Comparison of ENCODE assay signal across 19 mouse cellular contexts in the genomic region with DNA sequence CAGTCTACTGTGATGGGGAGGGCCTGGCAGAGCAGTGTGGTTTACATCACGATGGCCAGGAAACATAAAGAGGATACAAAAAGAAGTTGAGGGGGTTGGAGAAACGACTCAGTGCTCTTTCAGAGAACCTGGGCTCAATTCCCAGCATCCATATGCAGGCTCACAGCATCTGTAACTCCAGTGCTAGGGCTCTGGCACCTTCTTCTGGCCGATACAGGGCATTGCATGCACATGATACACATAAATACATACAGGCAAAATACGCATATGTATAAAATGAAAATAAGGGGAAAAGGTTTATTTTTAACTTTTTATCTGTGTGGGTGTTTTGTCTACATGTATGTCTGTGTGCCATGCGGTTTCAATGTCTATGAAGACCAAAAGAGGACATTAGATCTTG. TPM values are rescaled to one million over a fixed set of nuclear protein-coding genes. Genes with fewer than 3 reads are reported as not detected.
DNase-seq lines count a peak whose midpoint lies in the region; ATAC-seq and TF ChIP-seq lines count a peak whose summit lies in the region.
"Had no signal": no experiment of that assay in that cellular context is flagged by ENCODE, and none has a peak within 500 bp of the region (broad histone marks: within the 10 kb centered on the region; RNA-seq: fewer than 3 reads in every experiment).

No protein-coding gene starts in this region.

- 89% methylated on average over 5 of the region's 5 CpGs for WGBS in heart, adult 2 months
- WGBS in liver, postnatal 0 days (ENCODE audit: insufficient replicate concordance): 78% methylated on average over 5 of the region's 5 CpGs
- 78% methylated on average over 5 of the region's 5 CpGs for WGBS in liver, embryonic 11.5 days

- H3K79me2 ChIP-seq in heart, adult 2 months (replicated peaks; ENCODE audit: control insufficient read depth, insufficient read depth, low read length): no peaks in the 10 kb centered on the region

- H3K4me1 ChIP-seq in heart, adult 2 months (ENCODE audit: control insufficient read depth, insufficient read depth, low read length): no peaks in the 10 kb centered on the region
- no peaks in the 10 kb centered on the region for H3K4me1 ChIP-seq in liver, postnatal 0 days (ENCODE audit: insufficient read depth)
- H3K4me1 ChIP-seq in liver, embryonic 11.5 days (replicated peaks; ENCODE audit: control insufficient read depth, insufficient read depth, low read length): no peaks in the 10 kb centered on the region
- peaks cover 6% of the 10 kb centered on the region for H3K4me1 ChIP-seq in E14TG2a.4 (replicated peaks; ENCODE audit: low read depth, low read length)
- H3K4me1 ChIP-seq: forebrain, embryonic 15.5 days; intestine, embryonic 15.5 days had no signal

- peak; percentile 26; the same call in 1 of the 2 replicates for TF ChIP-seq CTCF in heart, adult 2 months (IDR thresholded peaks at IDR 0.05)
- TF ChIP-seq CTCF in liver, postnatal 0 days (IDR thresholded peaks at IDR 0.05; ENCODE audit: low read depth): peak; percentile 35
- peak; percentile 73 for TF ChIP-seq CTCF in E14TG2a.4 (conservative IDR thresholded peaks at IDR 0.05; ENCODE audit: low read length)
- TF ChIP-seq CTCF in brain, embryonic 14.5 days (IDR thresholded peaks at IDR 0.05; ENCODE audit: borderline replicate concordance, extremely low read depth, insufficient read depth, insufficient read length): peak; percentile 8; the same call in 1 of the 2 replicates

- H3K9ac ChIP-seq in heart, adult 2 months (ENCODE audit: low read depth, low read length): no peak overlapping the region
- no peak overlapping the region for H3K9ac ChIP-seq in liver, postnatal 0 days (replicated peaks)
- H3K9ac ChIP-seq in liver, embryonic 11.5 days (ENCODE audit: low read depth, low read length): no peak overlapping the region
- H3K9ac ChIP-seq: forebrain, embryonic 15.5 days; heart, embryonic 15.5 days; intestine, embryonic 15.5 days had no signal

- H3K27ac ChIP-seq in heart, adult 2 months: no peak overlapping the region
- H3K27ac ChIP-seq in liver, postnatal 0 days (ENCODE audit: low read depth): no peak overlapping the region
- no peak overlapping the region for H3K27ac ChIP-seq in liver, embryonic 11.5 days (ENCODE audit: low read depth, low read length)
- H3K27ac ChIP-seq: forebrain, embryonic 15.5 days; heart, embryonic 15.5 days; intestine, embryonic 15.5 days had no signal

- H3K36me3 ChIP-seq in heart, adult 2 months (ENCODE audit: control insufficient read depth, insufficient read depth, low read length): no peaks in the 10 kb centered on the region
- no peaks in the 10 kb centered on the region for H3K36me3 ChIP-seq in liver, postnatal 0 days (replicated peaks; ENCODE audit: insufficient read depth, low read length)
- H3K36me3 ChIP-seq in liver, embryonic 11.5 days (ENCODE audit: control insufficient read depth, insufficient read depth, low read length): no peaks in the 10 kb centered on the region
- H3K36me3 ChIP-seq in E14TG2a.4 (ENCODE audit: insufficient read depth, low read length): no peaks in the 10 kb centered on the region
- H3K36me3 ChIP-seq: forebrain, embryonic 15.5 days; heart, embryonic 15.5 days; intestine, embryonic 15.5 days had no signal

- no peak for TF ChIP-seq POLR2A in heart, adult 2 months (IDR thresholded peaks at IDR 0.05; ENCODE audit: insufficient read depth, low read depth, low read length)
- no peak for TF ChIP-seq POLR2A in brain, embryonic 14.5 days (IDR thresholded peaks at IDR 0.05; ENCODE audit: borderline replicate concordance, extremely low read depth, insufficient read depth, insufficient read length, poor library complexity, severe bottlenecking)

- intact Hi-C loops in heart, adult 2 months (cut with DNase I): no loop called here

- no peak overlapping the region for H3K4me3 ChIP-seq in heart, adult 2 months
- no peak overlapping the region for H3K4me3 ChIP-seq in liver, postnatal 0 days (ENCODE audit: low read depth, low read length)
- H3K4me3 ChIP-seq in liver, embryonic 11.5 days (ENCODE audit: low read depth, low read length): no peak overlapping the region
- no peak overlapping the region for H3K4me3 ChIP-seq in E14TG2a.4 (replicated peaks; ENCODE audit: low read length)
- H3K4me3 ChIP-seq: forebrain, embryonic 15.5 days; heart, embryonic 15.5 days; intestine, embryonic 15.5 days had no signal

- no peak for DNase-seq in heart, adult 2 months
- DNase-seq in heart, adult 11 months: no peak
- DNase-seq in liver, postnatal 0 days: no peak
- DNase-seq in liver, embryonic 11.5 days (ENCODE audit: low spot score): no peak
- no peak for DNase-seq in brain, embryonic 14.5 days (ENCODE audit: low read depth)
- no peak for DNase-seq in frontal cortex, postnatal 25 days (ENCODE audit: low spot score in 2 of 2)
- DNase-seq in right cerebral cortex, postnatal 36 days (ENCODE audit: low spot score in 2 of 2): no peak
- DNase-seq: adrenal gland, postnatal 10 days; cerebellum, adult 9-10 months; embryo, embryonic 11 days; gastrocnemius, postnatal 14 days; kidney, postnatal 36 days; left cerebral cortex, postnatal 4 days; midbrain, embryonic 14.5 days; right cerebral cortex, postnatal 4 days had no signal

- H3K27me3 ChIP-seq in heart, adult 2 months (ENCODE audit: control insufficient read depth, insufficient read depth, low read length): no peaks in the 10 kb centered on the region
- no peaks in the 10 kb centered on the region for H3K27me3 ChIP-seq in liver, postnatal 0 days (ENCODE audit: insufficient read depth, low read length)
- no peaks in the 10 kb centered on the region for H3K27me3 ChIP-seq in liver, embryonic 11.5 days (replicated peaks; ENCODE audit: control insufficient read depth, insufficient read depth, low read length)
- peaks cover 10% of the 10 kb centered on the region for H3K27me3 ChIP-seq in E14TG2a.4 (ENCODE audit: insufficient read depth, low read length)
- H3K27me3 ChIP-seq: forebrain, embryonic 15.5 days; heart, embryonic 15.5 days; intestine, embryonic 15.5 days had no signal

- H3K4me2 ChIP-seq in liver, postnatal 0 days (ENCODE audit: low read depth, low read length): no peak overlapping the region
- H3K4me2 ChIP-seq in liver, embryonic 11.5 days: no peak overlapping the region
- H3K4me2 ChIP-seq: forebrain, embryonic 15.5 days; heart, embryonic 15.5 days; intestine, embryonic 15.5 days had no signal

- ATAC-seq in liver, postnatal 0 days: no peak
- ATAC-seq in liver, embryonic 11.5 days (replicated peaks; ENCODE audit: low FRiP score): no peak
- ATAC-seq: forebrain, embryonic 15.5 days; intestine, embryonic 15.5 days had no signal

- H3K9me3 ChIP-seq in liver, postnatal 0 days (ENCODE audit: low read length): no peaks in the 10 kb centered on the region
- no peaks in the 10 kb centered on the region for H3K9me3 ChIP-seq in liver, embryonic 11.5 days (ENCODE audit: control insufficient read depth, low read length)
- peaks cover 11% of the 10 kb centered on the region for H3K9me3 ChIP-seq in E14TG2a.4 (ENCODE audit: low read length)
- H3K9me3 ChIP-seq: forebrain, embryonic 15.5 days; heart, embryonic 15.5 days; intestine, embryonic 15.5 days had no signal

- no peak for TF ChIP-seq EP300 in heart, adult 2 months (IDR thresholded peaks at IDR 0.05; ENCODE audit: insufficient read depth, low read depth, low read length)
- TF ChIP-seq EP300 in liver, postnatal 0 days (IDR thresholded peaks at IDR 0.05; ENCODE audit: low read depth): no peak

RNA-seq across cellular contexts. Expression of a gene that starts 13.6 kb away (rescaled TPM):
- 1 to 10 TPM; 1.4 TPM for total RNA-seq in heart, adult 2 months (2021)
- polyA plus RNA-seq in heart, adult 2 months (2012; rRNA removed): 1.7 and 2.1 TPM in 2 replicates
- polyA plus RNA-seq in liver, postnatal 0 days (2015; fragmentation: Nextera tagmentation; extraction: Ambion mirVana): 0.40 and 0.59 TPM in 2 replicates
- 6.2 and 7.8 TPM in 2 replicates for polyA plus RNA-seq in liver, embryonic 11.5 days (2014; fragmentation: Nextera tagmentation; extraction: Ambion mirVana)
- 154 and 207 TPM in 2 replicates for polyA plus RNA-seq in brain, embryonic 14.5 days (2012; rRNA removed)

Comparison
In these comparisons a context has a peak if more than half of its experiments do, and no peak if none do; other contexts are left out.
1. CTCF ChIP-seq: peak in every context shown above with its lines; median percentile 73 in E14TG2a.4; 35 in liver, postnatal 0 days; 26 in heart, adult 2 months; 8 in brain, embryonic 14.5 days.
2. RNA of a gene that starts 13.6 kb away (polyA plus RNA-seq): 154 to 207 TPM in brain, embryonic 14.5 days; 6.2 to 7.8 TPM in liver, embryonic 11.5 days, 1.7 to 2.1 TPM in heart, adult 2 months and 0.40 to 0.59 TPM in liver, postnatal 0 days; every median in the first group is over 10 times any median in the second.